Mouse (Mus musculus) MEL (cell line): ENCODE results near the gene Usp53. TPM values are rescaled to one million over a fixed set of nuclear protein-coding genes. Genes with fewer than 3 reads are reported as not detected.

Source experiments
- polyA plus RNA-seq, 2 experiments: library from polyadenylated mRNA; stranded (reverse) in 1 of 2; unstranded in 1 of 2; fragments of >175 nt in 1 of 2; fragments of >200 nt in 1 of 2; gene quantifications; 2 replicates each; pipeline versions ENCODE4 v1.2.1 to v1.2.4; 2012; ENCODE audit warnings: low replicate concordance in 2 of 2, low read depth in 1 of 2; ENCODE audit not compliant: insufficient read length in 2 of 2, insufficient read depth in 1 of 2, missing spikeins in 1 of 2
- total RNA-seq: library from RNA; depleted of rRNA; stranded (reverse); fragments of 300-350 nt; gene quantifications from 2 replicates; pipeline ENCODE4 v1.2.3, GENCODE M21; 2012; rRNA removed

Gene Usp53
- total and polyA plus RNA-seq, 3 experiments = 2.0 to 2.7 TPM; not detected in 1

Other genes with a start within 250 kb of the Usp53 start
- gene Fabp2, start 89.4 kb downstream of the Usp53 start, total RNA-seq = not detected in 2 replicates
- gene Fabp2, start 89.4 kb downstream of the Usp53 start, polyA plus RNA-seq = not detected
- not detected in 2 replicates for gene Gm10959, start 65.2 kb downstream of the Usp53 start, total RNA-seq
- not detected for gene Gm10959, start 65.2 kb downstream of the Usp53 start, polyA plus RNA-seq
- gene 1810037I17Rik, start 60.3 kb downstream of the Usp53 start, total RNA-seq = 43.2 and 47.3 TPM in 2 replicates
- 10 to 100 TPM in 1 of 2 experiments, not detected in 1; 64.9 TPM for gene 1810037I17Rik, start 60.3 kb downstream of the Usp53 start, polyA plus RNA-seq
- gene Myoz2, start 50.5 kb upstream of the Usp53 start, total RNA-seq = not detected in 2 replicates
- not detected for gene Myoz2, start 50.5 kb upstream of the Usp53 start, polyA plus RNA-seq